In the genomic region with DNA sequence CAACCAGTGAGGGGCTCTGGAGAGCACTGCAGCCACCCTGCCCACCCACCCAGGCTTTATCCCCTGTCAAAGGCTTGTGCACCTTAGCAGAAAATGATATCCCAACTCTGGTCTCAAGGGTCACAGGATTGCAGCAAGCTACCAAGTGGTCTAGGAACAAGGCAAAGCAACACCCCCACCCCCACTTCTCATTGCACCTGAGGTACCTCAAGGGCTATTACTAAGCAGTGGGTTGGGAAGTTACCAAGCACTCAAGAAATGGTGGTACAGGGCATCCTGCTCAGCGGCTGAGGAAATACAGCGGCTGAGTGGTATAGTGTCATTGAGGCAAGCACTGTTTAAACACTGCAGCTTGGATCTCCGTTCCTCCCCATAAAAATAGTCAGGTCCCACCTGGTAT, we compare ENCODE assay signal across 16 mouse cellular contexts.
"Had no signal": no experiment of that assay in that cellular context is flagged by ENCODE, and none has a peak within 500 bp of the region (broad histone marks: within the 10 kb centered on the region; RNA-seq: fewer than 3 reads in every experiment).

No protein-coding gene starts in this region.

- H3K9me3 ChIP-seq: neural tube, embryonic 13.5 days; neural tube, embryonic 15.5 days; stomach, embryonic 15.5 days had no signal

- H3K9ac ChIP-seq: neural tube, embryonic 13.5 days; neural tube, embryonic 15.5 days; stomach, embryonic 15.5 days had no signal

- H3K4me3 ChIP-seq: neural tube, embryonic 13.5 days; neural tube, embryonic 15.5 days; stomach, embryonic 15.5 days had no signal

- DNase-seq: retina, postnatal 1 day; right cerebral cortex, adult 18-20 months; right cerebral cortex, postnatal 14 days; right cerebral cortex, postnatal 25 days; right cerebral cortex, postnatal 4 days; spleen, adult 18-20 months; thymus, adult 18-20 months; thymus, adult 2 months; thymus, postnatal 14 days; thymus, postnatal 25 days; thymus, postnatal 36 days; thymus, postnatal 4 days had no signal

- H3K4me2 ChIP-seq: neural tube, embryonic 13.5 days; neural tube, embryonic 15.5 days; stomach, embryonic 15.5 days had no signal

- H3K36me3 ChIP-seq: neural tube, embryonic 13.5 days; neural tube, embryonic 15.5 days; stomach, embryonic 15.5 days had no signal

- H3K27ac ChIP-seq: neural tube, embryonic 13.5 days; neural tube, embryonic 15.5 days; stomach, embryonic 15.5 days; stomach, postnatal 0 days had no signal

- H3K27me3 ChIP-seq: neural tube, embryonic 15.5 days; stomach, embryonic 15.5 days had no signal
